Mouse (Mus musculus): ENCODE measurements at regions not wholly inside any gene's neighbourhood (a gene's known extent, or its start where the extent isn't known, plus 50 kb on each side); places are given as distances from the start of the nearest gene placed in this dataset.

- DNase-seq = no peak
Observed at GRCm38 (mm10) chr13:97705926-97706325, 54.5 kb downstream of the Gm10260 start.

DNA sequence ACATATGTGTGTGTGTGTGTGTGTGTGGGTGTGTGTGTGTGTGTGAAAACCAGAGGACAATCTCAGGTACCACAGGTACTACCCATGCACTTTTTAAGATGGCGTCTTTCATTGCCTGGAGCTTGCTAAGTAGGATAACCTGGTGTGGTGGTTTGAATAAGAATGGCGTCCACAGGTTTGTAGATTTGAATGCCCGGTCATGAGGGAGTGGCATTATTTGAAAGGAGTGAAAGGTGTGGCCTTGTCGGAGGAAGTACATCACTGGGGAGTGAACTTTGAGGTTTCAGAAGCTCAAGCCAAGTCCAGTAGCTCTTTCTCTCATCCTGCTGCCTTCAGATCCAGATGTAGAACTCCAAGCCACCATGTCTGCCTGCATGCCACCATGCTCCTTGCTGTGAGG is 55.9 kb downstream of the Gm10260 start:
- DNase-seq = no peak

- DNase-seq = no peak
Observed at GRCm38 (mm10) chr13:97698967-97699366, 61.5 kb downstream of the Gm10260 start.

- DNase-seq = no peak
Observed at GRCm38 (mm10) chr13:97698317-97698716, 62.1 kb downstream of the Gm10260 start.

GRCm38 (mm10) chr13:97697262-97697661 is 63.2 kb downstream of the Gm10260 start:
- DNase-seq = no peak

DNA sequence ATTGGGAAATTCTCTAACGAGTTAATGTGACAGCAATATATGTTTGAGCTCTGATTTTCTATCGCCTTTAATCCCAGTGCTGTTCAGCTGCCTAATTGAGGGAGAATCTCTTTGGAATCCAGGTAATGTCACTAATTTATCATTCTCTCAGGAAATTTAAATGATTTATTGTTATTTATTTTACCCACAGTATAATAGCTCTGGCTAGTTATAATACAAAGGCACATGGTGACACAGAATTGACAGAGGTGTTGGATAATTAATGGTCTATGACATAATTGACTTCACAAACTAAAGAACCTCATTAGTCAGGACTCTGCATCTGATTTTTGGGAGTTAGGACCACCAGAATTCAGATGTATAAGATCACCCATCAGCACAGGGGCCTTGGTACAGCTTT is 65.4 kb downstream of the Gm10260 start:
- DNase-seq = no peak

DNA sequence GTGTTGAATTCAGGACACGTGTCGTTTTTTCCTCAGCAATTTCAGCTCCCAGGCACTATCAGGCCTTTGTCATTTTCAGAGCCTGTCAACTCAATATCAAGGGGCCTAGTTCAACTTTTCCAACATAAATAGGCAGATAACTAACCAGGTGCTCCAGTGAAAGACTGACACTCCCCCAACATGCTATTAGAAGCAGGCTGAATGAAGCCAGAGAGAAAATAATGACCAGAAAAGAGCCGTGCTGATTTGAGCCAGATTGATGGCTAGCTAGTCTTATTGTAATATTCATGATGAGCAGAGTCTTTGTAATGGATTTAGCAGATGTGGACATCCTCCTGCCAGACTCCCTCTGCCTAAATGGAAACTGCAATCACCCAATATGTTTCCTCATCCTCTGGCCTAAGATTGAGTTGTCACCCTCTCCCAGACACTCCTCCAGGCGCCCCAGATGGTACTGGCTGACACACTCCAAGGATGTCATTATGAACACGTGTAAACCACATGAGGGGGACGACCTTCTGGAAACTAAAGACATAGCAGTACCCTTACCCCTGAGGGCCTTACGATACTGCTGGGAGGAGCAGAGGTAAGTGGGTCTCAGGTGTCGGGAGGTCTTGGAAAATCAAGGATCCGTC is 66.0 kb downstream of the Gm10260 start:
- DNase-seq = no peak

DNA sequence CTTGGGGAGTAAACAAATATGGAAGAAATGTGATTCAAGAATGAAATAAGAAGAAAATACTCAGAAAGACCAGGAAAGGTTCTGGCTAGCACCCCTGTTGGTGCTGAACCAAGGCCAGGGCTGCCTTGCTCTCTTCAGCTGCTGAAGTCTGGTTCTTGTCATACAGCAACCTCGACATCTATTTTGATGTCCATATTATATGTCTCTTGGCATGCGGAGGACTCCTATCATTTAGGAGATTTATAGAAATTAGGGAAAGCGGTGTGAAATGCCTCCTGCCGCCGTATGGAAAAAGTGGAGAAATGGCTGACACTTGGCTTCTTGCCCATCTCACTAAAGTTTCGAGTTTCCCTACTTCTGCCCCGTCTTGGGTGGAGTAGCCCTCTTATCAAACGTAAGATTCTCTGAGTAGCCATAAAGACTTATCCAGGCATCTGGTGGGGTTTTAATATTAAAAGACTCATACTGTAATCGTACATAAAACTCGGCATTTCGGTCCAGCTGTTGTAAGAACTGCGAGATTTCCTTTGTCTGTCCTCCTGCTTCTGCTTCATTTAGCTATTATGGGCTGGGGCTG is 72.0 kb downstream of the Gm10260 start:
- no peak for DNase-seq

DNA sequence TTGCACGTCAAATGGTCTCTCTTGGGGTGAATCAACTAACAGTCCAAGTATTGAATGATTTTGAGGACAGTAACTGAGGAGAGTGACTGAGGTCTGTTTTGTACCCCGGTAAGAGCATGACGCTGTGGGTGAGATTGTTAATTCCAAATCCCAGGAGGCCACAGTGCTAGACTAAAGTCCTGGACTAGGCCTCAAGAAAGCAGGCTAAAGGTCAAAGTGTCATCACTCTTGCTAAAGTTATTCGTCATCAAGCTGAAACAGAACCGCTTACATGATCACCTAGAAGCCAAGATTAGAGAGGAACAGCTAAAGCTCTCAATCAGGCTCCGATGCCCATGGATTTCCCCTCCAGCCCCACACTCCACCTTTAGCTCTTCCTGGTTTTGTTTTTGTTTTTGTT is 76.6 kb downstream of the Gm10260 start:
- DNase-seq = no peak

DNA sequence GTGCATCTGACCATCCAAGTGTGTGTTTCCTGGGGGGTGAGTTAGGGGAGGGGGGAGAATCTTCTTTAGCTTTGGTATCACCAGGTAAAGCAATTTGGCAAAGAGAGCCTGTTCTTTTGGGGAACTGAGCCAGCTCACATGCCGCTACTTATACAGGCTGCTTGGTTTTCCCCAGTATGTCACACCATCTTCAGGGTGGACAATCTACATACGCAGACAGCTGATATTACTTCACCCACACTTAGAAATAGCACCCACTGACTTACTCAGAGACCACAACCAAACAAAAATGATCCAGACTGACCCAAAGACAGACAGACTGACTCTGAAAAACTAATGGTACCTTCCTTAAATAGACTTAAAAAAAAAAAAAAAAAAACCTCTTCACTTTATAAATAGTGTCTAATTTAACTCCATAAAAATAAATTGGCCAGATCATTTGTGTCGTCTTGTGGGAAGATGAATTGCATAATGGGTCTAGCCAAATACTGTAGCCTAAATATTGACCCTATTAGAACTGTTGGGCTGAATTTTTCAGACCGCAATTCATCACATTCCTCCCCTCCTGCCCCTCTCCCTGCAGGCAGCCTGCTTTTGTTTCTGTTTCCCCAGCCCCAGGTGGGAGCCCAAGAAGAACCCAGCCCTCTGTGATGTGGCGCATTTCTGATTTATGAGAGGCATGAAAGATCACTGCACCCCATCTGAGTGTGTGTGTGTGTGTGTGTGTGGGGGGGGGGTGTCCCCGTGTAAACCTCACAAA is 79.0 kb downstream of the Gm10260 start:
- DNase-seq = no peak

GRCm38 (mm10) chr13:97680283-97680896 is 80.0 kb downstream of the Gm10260 start:
- no peak for DNase-seq

GRCm38 (mm10) chr13:97678991-97679390 is 81.4 kb downstream of the Gm10260 start:
- DNase-seq = no peak

- peak; percentile 8 for DNase-seq
Observed at GRCm38 (mm10) chr13:97676536-97677048, 83.8 kb downstream of the Gm10260 start.

GRCm38 (mm10) chr13:97673107-97673506 is 87.3 kb downstream of the Gm10260 start:
- no peak for DNase-seq

- DNase-seq = no peak
Observed at GRCm38 (mm10) chr13:97672038-97672675, 88.3 kb downstream of the Gm10260 start.

- no peak for DNase-seq
Observed at GRCm38 (mm10) chr13:97669366-97669765, 91.1 kb downstream of the Gm10260 start.

DNA sequence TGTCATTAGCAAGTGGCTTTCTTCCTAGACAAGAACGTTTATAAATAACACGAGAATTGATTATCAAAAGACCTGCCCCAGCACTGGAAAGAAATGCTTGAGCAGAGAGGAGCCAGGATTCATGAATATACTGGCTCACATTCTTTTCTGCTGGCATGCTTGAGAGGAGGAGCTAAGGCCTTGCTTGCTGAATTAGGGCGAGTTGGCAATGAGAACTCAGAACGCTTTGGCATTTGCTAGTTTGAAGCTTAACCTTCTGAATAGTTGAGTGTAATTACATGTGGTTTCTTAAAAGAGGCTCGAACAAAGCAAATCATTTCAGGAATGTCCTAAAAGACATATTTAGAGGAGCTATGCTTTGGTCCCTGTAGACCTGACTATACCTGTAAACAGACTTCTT is 91.5 kb downstream of the Gm10260 start:
- DNase-seq = peak; percentile 14

DNA sequence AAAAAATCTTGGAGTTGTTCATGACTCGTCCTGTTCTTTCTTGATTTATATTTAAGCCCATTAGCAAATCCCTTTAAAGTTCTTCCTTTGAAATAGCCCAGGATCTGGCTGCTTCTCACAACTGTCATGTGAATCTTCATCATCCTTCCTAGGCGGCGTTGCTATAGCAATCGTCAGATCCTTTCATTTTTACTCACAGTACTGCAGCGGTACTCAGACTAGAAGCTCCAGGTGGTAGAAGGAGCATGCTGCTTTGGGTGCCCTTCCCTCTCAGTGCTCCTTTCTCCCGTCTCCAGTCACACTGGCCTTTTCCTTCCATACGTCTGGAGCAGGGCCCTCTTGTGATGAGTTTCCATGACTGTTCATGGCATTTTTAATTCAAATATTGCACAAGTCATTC is 93.1 kb downstream of the Gm10260 start:
- DNase-seq = no peak

DNA sequence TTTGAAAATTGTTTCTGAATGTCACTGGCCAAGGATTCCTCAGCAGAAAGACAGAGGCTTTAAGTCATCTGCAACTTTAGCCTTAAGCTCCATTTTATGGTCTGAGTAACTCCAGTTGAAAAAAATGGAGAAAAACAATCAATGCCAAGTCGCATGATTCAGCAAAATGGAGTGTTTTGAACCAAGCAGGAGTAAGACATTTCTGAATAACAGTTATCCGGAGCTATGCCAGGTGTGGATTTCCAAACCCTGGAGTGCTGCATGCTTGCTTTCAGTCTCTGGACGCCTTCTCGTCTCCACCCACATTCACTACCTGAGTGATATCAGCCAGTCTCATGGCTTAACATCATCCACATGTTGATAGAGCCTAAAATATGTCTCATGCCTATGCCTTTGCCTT is 93.7 kb downstream of the Gm10260 start:
- DNase-seq = no peak

GRCm38 (mm10) chr13:97665226-97665625 is 95.2 kb downstream of the Gm10260 start:
- no peak for DNase-seq

DNA sequence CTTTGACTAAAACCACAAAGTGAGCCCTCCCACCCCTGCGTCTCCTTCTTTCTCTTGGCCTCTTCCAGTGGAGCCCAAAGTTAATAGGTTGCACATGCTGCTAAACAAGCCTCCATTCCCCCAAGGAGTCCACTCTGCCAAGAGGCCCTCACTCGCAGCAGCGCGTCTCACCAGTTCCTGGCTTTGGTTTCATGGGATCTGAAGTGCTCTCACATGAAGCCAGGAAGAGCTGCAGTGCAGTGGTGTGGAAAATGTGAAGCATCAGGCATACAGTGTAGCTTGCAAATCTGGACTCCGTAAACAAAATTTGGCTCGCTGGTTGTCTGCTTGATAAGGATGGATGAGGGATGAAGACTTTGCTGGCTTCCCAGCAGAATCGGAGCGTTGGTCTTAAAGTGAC is 97.7 kb downstream of the Gm10260 start:
- DNase-seq = peak; percentile 67

DNA sequence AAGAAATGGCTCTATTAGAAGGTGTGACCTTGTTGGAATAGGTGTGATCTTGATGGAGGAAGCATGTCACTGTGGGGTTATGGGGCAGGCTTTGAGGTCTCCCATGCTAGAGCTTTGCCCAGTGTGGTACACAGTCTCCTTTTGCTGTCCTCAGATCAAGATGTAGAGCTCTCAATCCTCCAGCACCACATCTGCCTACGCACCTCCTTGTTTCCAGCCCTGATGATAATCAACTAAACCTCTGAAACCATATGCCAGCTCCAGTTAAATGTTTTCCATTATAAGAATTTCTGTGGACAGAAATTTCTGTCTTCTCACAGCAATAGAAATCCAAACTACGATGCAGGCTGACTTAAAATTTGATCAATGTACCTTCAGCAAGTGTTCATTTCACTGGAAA is 103.8 kb downstream of the Gm10260 start:
- DNase-seq = no peak

DNA sequence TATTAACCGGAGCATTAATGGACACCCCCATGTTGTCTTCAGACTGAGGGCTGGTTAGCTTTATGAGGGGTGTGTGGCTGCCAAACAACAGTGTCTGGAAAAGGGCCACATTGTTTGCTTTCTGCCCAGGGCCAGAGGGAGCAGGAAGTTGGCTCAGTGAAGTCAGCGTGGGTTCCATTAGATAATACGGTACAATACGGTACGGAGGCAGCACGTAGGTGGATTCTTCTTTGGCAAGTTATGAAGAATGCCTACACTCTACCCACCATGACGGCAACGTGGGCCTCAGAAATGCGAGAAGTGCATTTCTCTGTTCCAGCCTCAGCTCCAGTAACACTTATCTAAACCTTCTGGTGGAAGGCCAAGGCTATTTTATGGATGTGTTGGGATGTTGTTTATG is 108.2 kb downstream of the Gm10260 start:
- no peak for DNase-seq

Data from adrenal gland, postnatal 10 days (tissue).